Mouse (Mus musculus) adrenal gland, postnatal 25 days (tissue): ENCODE measurements at regions not wholly inside any gene's neighbourhood (a gene's known extent, or its start where the extent isn't known, plus 50 kb on each side); places are given as distances from the start of the nearest gene placed in this dataset.

Experiments
- DNase-seq: peaks from one replicate; pipeline ENCODE4 v3.0.0; 2021; ENCODE audit warnings: mixed read lengths

DNA sequence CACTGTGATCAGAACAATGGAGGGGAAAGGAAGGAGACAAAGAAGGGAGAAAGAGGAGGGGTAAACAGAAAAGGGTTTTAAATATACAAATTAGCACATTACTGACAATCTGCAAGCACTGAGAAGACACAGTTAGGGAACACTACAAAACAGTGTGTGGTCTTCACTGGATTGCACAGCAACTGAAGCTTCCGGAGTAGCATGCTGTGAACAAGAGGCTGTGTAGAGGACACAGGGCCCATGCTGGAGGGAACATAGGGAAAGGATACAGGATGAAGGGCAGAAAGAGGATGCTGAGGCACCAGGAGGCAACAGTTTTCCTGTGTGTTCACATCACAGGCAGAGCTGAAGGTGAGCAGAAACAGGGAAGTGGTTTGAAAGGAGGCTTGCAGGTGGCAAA, 598.6 kb upstream of the Nrsn1 start:
- DNase-seq = no peak

DNA sequence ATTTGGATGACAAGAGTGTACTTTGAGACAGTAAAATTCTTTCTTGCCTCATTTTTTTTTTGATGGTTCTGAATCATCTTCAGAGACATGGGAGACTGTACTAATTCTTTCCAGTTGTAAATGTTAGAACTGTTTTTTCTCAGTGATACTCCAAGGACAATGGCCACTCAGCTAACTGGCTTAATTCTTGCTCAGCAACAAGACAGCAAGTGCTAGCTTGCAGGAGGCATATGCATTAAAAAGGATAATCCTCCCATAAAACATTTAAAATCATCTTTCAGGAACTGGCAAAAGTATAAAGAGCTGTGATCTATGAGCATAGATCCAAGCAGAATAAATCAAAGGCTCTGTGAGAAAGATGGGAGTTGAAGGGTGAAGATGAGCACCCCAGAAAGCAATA, 587.9 kb upstream of the Nrsn1 start:
- DNase-seq = no peak

DNA sequence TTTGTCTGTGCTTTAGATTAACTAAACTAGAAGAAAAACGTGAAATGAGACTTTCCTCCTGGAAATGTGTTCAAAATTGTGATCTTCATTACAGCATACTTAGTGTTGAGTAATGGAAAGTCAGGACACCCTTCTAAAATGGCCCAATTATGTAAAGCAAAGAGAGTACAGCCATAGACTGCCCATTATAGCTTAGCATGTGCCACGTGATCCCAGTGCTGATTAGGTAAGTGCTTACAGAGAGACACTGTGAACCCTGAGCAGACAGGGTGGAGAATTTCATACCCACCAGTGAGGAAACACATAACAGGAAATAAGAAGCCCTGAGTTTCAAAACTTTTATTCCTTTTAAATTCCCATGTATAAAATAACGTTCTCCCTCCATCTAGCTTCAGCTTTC, 587.3 kb upstream of the Nrsn1 start:
- DNase-seq = no peak

- DNase-seq = no peak
These were observed 586.8 kb upstream of the Nrsn1 start for GRCm38 (mm10) chr13:25857096-25857495.

- DNase-seq = no peak
These were observed 586.2 kb upstream of the Nrsn1 start for GRCm38 (mm10) chr13:25856549-25856948.

- no peak for DNase-seq
These were observed 577.9 kb upstream of the Nrsn1 start for GRCm38 (mm10) chr13:25848156-25848555.

GRCm38 (mm10) chr13:25838237-25838636, 567.9 kb upstream of the Nrsn1 start:
- DNase-seq = no peak

GRCm38 (mm10) chr13:25829146-25829924, 559.0 kb upstream of the Nrsn1 start:
- DNase-seq = no peak

GRCm38 (mm10) chr13:25808564-25809253, 538.4 kb upstream of the Nrsn1 start:
- DNase-seq = no peak

GRCm38 (mm10) chr13:25793216-25793803, 523.0 kb upstream of the Nrsn1 start:
- no peak for DNase-seq

GRCm38 (mm10) chr13:25781161-25781560, 510.9 kb upstream of the Nrsn1 start:
- no peak for DNase-seq

DNA sequence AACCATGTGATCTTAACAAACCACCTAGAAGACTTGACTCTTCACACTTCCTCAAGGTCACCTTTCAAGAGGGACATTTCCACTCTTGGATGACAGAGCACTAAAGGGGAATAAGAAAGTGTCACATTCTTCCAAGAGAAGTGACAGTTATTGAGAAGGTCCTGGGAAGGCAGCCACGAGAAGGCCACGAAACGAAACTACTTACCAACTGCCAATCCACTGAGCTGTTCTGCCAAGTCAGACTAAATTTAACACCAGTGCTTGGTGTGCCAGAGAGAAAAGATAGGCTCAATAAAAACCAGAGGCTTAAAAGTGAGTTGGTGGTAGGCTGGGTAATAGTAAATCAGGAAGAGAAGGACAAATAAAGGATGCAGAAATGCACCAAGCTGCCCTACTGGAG, 507.4 kb upstream of the Nrsn1 start:
- DNase-seq = no peak

- no peak for DNase-seq
These were observed 504.4 kb upstream of the Nrsn1 start for GRCm38 (mm10) chr13:25774586-25775182.

- no peak for DNase-seq
These were observed 484.3 kb upstream of the Nrsn1 start for GRCm38 (mm10) chr13:25754515-25755105.

GRCm38 (mm10) chr13:25751409-25751777, 481.1 kb upstream of the Nrsn1 start:
- DNase-seq = no peak

DNA sequence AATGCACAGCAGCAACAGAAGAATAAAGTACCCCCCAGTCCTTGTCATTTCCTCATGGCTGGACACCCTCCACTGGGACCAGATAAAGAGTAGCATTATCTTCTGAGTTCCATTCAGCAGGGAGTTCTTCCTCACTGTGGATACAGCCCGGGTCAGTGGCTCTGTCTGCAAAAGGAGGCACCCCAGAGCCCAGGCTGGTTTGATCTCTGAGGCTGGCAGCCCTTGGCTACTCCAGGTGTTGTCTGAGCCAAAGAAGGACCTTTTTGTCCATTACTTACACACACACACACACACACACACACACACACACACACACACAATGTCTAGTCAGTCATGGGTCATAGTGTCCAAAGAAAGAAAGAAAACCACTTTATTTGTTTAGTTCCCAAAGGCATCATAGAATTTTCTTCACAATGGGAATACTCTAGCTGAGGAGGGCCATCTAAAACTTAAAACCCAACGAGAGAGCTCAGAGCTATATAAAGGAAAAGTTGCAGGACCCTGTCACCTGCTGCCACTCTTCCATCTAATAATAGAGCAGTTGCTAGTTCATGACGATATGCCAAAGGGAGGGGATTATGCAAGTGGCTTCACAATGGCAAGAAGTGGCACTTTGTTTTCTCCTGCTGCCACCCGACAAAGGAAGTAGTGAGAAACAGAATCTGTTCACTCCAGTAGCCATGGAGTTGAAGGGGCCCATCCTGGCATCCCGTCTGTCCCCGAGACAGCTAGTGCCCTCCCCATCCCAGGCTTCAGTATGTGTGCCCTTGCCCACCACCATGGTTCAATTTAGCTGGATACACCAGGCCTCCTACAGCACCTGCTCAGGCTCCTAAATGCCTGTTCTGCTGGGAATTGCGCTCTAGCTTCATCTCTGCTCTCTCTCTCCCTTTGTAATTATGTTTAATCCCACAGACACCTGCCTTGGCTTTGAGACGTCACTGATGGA, 480.4 kb upstream of the Nrsn1 start:
- DNase-seq = no peak

- DNase-seq = no peak
These were observed 468.3 kb upstream of the Nrsn1 start for GRCm38 (mm10) chr13:25738601-25739000.

DNA sequence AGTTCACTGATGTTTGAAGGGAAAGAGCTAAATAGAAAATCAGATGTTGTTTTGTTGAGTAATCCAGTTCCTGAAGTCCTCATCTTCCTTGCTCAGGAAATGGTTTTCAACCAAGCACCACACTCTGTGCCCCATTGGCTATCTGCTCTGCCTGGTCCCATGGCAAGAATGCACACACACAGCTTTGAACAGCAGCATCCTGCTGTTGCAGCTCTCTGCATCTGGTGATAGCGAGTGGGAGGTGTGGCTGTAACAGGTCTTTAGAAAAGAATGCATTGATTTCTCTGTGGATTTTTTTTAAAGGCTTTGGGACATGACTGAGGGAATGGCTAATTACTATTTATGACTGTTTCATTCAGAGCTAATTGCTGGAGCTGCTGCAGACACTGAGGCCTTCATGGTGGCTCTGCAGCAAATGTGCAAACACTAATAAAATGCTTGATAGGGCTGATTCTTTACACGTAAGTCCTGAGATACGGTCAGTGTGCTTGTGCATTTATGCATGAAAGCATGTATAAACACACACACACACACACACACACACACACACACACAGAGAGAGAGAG, 459.1 kb upstream of the Nrsn1 start:
- no peak for DNase-seq

- no peak for DNase-seq
These were observed 457.3 kb upstream of the Nrsn1 start for GRCm38 (mm10) chr13:25727504-25728095.

DNA sequence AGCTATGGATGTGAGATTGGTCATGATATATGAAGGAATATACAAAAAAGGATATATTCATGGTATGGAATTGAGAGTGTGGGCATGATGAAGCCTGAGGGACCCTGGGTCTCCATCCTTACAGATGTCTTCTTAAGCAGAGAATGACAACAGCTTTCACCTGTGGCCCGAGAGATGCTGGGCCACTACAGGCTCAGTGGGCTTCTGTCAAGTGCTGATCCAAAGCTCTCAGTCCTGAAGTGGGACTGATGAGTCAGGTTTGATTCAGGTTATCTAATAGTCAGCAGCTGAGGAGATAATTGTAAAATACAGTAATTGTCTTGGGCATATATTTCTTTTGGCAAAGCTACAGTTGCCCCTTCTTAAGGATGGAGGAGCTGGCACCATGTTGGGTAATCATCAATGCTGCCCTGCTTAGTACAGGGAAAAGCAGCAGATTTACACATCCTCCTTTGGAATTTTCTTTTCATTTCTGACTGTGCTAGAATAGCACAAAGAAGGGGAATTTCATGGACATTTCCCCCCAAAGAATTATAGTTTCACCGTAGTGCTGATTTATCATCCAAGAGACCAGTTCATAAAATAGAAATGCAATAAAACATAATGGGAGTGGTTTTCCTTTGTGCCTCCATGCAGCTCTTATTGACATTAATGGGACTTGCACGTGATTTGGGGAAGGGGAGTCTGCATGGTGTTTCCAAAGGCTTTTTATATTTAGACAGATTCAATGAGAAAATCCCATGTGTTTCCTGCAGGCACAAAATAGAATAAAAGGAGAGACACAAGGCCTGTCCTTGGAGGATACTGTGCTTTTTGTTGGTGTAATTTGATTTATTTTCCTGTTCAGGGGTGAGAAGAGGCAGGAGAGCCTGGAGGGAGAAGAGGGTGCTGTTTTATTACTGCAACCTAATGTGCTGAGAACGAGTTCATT, 452.6 kb upstream of the Nrsn1 start:
- DNase-seq = no peak
